Mouse (Mus musculus): Measurements from ENCODE around the gene Chd5.

- TF ChIP-seq CTCF (IDR thresholded peaks at IDR 0.05; ENCODE audit: extremely low read depth, insufficient read length, insufficient replicate concordance, low read depth, low read length) (no peak), POLR2A (IDR thresholded peaks at IDR 0.05; ENCODE audit: low read depth, low read length) (no peak)
Measured at GRCm38 (mm10) chr4:152296371-152296770, 42.1 kb upstream of the Chd5 start.

Measured in small intestine, adult 2 months (tissue).